Mouse (Mus musculus) brain, embryonic 18.5 days (tissue): ENCODE results near the gene Zbtb11.
"Not testable (repeated sequence)": the region's sequence is repeated elsewhere in the genome, so short reads cannot be mapped to it uniquely, and the experiment has no call there.

ENCODE experiments used
- DNase-seq: peaks from one replicate; pipeline ENCODE4 v3.0.0-alpha.2; 2012; ENCODE audit warnings: low read depth, low spot score

Gene Zbtb11

GRCm38 (mm10) chr16:55973431-55974255 is at the start of gene Zbtb11:
Zbtb11 (plus strand) TSS chr16:55973883.
- DNase-seq: peak; percentile 98

GRCm38 (mm10) chr16:55924010-55924409 is 49.7 kb upstream of the Zbtb11 start:
- DNase-seq: no peak

DNA sequence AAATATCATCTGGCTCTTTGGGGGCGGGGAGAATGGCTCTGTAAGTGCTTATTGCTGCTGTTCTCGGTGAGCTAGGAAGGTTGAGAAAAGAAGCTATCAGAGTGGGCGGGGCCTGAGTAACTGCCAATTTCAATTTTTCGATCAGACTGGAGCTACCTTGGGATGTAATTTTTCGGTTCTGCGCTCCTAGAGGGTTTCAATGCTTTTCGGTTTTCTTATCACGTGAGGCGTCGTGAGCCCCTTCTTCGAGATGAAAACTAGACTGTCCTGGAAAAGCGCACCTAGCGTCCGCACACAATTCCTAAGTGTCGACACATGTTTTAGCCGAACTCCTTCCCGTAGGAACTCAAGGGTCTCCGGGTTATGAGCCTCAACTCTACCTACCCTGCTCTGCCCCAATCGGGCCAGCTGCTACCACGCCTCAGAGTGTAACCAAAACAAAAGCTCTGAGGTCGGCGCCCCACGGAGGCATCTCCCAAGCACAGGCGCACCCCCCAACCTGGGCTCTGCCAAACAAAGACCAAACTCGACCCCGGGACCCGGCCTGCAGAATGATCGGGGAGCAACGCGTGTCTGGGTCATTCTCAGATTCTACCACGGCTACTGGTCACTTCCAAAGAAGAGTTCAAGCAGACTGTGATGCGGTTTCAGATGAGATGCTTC is 39.9 kb upstream of the Zbtb11 start:
- peak; percentile 6 for DNase-seq

DNA sequence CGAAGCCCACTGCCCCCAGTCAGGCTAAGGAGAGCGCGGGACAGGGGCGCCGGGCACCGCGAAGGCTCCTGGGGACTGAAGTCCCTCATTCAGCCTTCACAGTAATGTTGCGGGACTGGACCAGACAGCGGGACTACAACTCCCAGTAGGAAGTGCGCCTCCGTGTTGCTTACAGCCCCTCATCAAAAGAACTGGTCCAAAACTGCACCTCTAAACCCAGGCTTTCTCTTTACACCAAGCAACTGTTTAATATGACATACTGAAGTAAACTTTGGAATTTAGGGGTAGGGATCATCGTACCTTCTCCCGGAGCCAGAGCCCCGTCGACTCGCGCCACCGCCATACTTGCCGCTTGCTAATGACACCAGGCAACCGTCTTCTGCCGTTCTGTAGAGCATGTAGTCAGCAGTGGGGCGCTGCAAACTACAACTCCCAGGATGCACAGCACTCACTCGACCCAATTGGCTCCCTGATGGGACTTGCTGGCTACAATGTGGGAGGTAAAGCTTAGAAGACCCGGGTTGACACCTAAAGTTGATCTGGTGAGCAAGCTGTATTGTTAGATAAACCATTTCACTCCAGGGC is 39.1 kb upstream of the Zbtb11 start, which contains the start of gene Cep97:
Cep97 (minus strand) TSS at position 403 of the 585 bp plus-strand sequence.
- peak; percentile 85 for DNase-seq

DNA sequence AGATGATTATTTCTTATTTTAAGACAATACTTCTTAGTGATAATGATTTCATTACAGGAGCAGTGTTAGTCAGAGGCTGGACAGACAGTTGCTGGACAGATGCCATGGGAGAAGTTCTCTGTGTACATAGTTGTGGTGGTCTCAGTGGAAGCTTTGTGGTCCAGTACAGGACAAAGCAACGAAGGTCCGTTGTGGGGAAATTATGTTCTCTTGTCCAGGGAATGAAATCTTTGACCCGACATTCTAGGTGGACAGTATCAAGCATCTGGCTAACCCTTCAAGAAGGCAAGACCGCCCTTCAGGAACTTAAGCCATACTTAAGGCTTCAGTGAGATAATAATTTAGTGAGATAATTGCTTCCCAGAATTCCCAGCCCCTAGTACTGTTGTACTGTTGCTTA is 34.9 kb upstream of the Zbtb11 start:
- no peak for DNase-seq

DNA sequence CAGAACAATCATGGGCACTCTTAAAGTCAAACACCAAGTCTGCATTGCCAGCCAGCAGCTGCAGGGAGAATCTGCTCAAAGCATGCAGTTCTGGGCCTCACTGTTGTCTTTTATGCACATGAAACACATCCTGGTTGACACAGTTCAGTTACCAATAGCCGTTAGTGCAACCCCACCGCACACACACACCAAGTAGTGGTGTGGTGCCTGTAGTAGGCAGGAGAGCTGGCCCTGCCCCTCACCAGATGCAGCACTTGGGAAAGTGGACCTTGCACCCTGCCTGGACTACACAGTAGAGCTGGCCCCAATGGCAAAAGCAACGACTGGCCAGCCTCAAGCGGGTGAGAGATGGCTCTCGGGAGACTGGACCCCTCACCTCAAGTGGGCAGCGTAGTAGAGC is 34.0 kb upstream of the Zbtb11 start:
- no peak for DNase-seq

GRCm38 (mm10) chr16:55940781-55941180 is 32.9 kb upstream of the Zbtb11 start:
- DNase-seq: no peak

DNA sequence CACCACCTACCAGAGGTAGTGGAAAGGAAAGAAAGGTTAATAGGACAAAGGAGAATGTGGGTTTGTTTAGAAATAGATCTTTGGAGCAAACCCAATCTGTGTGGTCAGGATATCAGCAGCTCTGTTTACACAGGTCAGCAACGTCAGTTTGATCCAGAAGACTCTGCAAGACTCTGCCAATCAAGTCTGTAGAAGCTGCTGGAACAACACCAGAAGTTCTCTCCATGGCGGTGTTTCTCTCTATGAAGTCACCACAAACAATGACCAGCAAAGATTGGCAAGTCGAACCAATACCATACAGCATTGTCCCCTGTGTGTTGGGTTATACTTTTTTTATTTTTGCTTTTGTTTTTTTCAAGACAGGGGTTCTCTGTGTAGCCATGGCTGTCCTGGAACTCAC is 26.4 kb upstream of the Zbtb11 start:
- DNase-seq: no peak

DNA sequence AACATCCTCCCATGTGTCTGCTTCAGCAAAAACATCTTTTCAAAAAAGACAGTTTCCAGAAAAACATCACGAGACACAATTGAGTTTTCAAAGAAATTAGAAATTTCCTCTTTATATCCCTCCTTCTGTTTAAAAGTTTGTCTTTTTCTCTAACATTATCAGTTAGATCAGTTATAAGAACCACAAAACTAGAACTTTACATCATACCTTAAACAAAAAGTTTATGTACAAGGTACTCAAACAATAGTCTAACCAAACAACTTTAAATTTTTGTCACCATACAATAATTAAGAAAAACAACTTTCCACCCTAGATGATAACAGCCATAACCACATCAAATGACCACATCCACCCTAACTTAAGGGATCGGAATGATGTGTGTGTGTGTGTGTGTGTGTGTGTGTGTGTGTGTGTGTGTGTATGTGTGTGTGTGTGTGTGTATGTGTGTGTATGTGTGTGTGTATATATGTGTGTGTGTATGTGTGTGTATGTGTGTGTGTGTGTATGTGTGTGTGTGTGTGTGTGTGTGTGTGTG is 25.7 kb upstream of the Zbtb11 start:
- DNase-seq: not testable (repeated sequence)

DNA sequence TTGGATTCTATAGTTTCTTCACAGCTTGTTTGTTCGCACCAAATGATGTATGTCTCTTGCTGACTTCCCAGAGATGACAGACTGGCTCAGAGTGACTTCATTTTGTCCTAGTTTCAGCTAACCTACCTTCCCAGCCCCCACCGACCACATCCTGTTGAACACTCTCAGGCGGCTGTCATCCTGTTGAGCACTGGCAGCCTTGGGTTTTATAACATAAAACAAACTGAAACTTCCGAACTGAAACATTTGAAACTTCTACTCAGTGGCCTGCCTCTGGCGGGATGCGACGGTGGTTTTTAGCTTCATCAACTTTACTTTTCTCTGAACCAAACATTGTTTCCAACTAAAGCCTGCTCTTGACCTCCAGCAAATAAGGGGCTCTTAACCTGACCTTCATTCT is 24.7 kb upstream of the Zbtb11 start:
- no peak for DNase-seq

DNA sequence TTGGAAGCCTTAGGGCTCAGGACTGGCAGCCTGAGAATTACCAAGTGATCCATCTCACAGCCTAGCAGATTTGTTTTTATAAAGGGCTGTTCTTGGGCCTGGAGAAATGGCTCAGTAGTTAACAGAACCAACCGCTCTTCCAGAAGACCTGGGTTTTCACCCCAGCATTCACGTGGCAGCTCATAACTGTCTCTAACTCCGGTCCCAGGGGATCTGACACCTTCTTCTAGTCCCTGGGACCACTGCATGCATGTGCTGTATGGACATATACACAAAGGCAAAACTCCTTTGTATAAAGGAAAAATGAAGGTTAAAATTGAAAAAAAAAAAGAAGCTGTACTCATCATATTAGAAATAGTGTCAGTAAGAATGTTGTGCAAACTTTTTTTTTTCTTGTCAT is 23.2 kb upstream of the Zbtb11 start:
- no peak for DNase-seq

- DNase-seq: no peak
These were observed 22.6 kb upstream of the Zbtb11 start for GRCm38 (mm10) chr16:55950946-55951678.

- DNase-seq: no peak
These were observed 21.9 kb upstream of the Zbtb11 start for GRCm38 (mm10) chr16:55951679-55952327.

DNA sequence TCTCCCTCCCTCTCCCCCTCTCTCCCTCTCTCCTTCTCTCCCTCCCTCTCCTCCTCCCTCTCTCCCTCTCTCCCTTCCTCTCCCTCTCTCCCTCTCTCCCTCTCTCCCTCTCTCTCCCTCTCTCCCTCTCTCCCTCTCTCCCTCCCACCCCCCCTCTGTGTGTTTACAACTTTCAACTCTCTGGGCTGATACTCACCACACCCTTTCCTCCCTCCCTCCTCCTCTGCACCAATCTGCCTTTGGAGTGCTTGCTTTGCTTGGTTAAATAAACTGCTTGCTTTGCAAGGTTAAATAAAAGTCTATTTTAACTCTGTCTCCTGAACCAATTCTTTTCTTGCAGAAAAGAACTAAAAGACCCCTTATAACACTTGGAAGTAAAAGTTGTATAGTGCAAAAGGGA is 20.9 kb upstream of the Zbtb11 start:
- DNase-seq: no peak

- not testable (repeated sequence) for DNase-seq
These were observed 19.5 kb upstream of the Zbtb11 start for GRCm38 (mm10) chr16:55954196-55954595.

- not testable (repeated sequence) for DNase-seq
These were observed 10.6 kb upstream of the Zbtb11 start for GRCm38 (mm10) chr16:55963068-55963467.

- no peak for DNase-seq
These were observed 9.3 kb upstream of the Zbtb11 start for GRCm38 (mm10) chr16:55964126-55964949.

GRCm38 (mm10) chr16:55966212-55966871 is 7.3 kb upstream of the Zbtb11 start, which contains the start of gene Rpl24:
Rpl24 (plus strand) TSS chr16:55966275.
- DNase-seq: peak; percentile 94

DNA sequence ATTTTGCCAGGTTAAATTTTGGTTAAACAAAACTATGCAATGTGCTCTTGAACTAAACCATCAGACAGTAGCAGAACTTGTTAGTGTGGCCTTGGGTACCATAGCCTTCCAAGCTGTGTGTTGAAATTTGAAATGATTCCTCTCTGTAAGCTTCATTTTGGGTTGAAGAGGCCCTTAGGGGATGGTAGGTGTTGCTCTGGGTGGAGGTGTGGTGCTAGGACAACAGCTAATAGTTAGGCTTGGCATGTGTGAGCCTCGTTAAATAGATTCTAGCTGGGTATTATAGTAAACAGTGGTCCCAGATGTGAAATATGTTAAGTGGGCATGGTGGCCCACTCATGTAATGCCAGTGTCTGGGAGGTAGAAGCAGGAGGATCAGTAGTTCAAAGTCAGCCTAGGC is 6.5 kb upstream of the Zbtb11 start:
- DNase-seq: no peak

- no peak for DNase-seq
These were observed 4.5 kb upstream of the Zbtb11 start for GRCm38 (mm10) chr16:55969147-55969546.
